Mouse (Mus musculus): ENCODE data around the gene Cdkl1. TPM values are rescaled to one million over a fixed set of nuclear protein-coding genes. Genes with fewer than 3 reads are reported as not detected.
A peak's percentile ranks its signal among the peaks of the same experiment; 100 is the strongest.

Gene Cdkl1
- total and polyA plus RNA-seq, 3 experiments = not detected

- H3K27me3 ChIP-seq (ENCODE audit: insufficient read depth, low read length) = peaks cover 2% of the 10 kb centered on the region; the same call in 1 of the 2 replicates
- TF ChIP-seq TAL1 (conservative IDR thresholded peaks at IDR 0.05; ENCODE audit: low read depth, low read length) (peak; percentile 75), POLR2AphosphoS5 (IDR thresholded peaks at IDR 0.05; ENCODE audit: insufficient replicate concordance, low read depth, low read length) (no peak), CTCF (IDR thresholded peaks at IDR 0.05; ENCODE audit: low read depth, low read length) (peak; percentile 46)
- DNase-seq (ENCODE audit: low spot score) = peak; percentile 91
- H3K9me3 ChIP-seq (replicated peaks) = no peaks in the 10 kb centered on the region
- peak; percentile 90 for ATAC-seq (ENCODE audit: extremely low read depth, insufficient number of reproducible peaks, low FRiP score, poor library complexity, severe bottlenecking)
- no peaks in the 10 kb centered on the region for H3K36me3 ChIP-seq (replicated peaks)
- peaks cover 46% of the 10 kb centered on the region for H3K4me1 ChIP-seq (ENCODE audit: insufficient read depth, low read depth, low read length)
- peak overlapping the region; percentile 64; the same call in 1 of the 2 replicates for H3K4me3 ChIP-seq (ENCODE audit: low read depth, low read length)
Measured at GRCm38 (mm10) chr12:69757418-69758141, 33.5 kb downstream of the Cdkl1 start.

DNA sequence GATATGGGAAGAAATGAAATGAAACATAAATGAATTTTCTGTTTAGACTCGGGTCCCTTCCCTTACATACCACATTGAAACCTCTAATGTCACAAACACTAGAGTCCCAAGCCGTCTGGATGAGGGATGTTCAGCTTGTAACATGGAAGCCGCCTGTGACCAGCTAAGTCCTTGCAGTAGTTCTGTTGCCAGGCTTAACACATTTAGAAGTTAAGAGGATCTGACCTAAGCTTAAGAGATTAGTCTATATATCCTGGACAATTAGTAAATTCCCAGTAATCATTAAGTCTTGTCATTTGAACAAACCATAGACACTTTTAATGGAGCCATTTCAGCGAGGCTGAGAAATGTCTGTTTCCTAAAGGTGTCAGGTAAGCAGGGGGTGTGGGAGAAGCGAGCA lies 35.1 kb downstream of the Cdkl1 start:
- Histone ChIP-seq H3K27me3 (ENCODE audit: insufficient read depth, low read length) (peaks cover 2% of the 10 kb centered on the region; the same call in 1 of the 2 replicates), H3K4me1 (ENCODE audit: insufficient read depth, low read depth, low read length) (peaks cover 43% of the 10 kb centered on the region), H3K4me3 (ENCODE audit: low read depth, low read length) (no peak overlapping the region), H3K36me3 (replicated peaks) (no peaks in the 10 kb centered on the region), H3K9me3 (replicated peaks) (no peaks in the 10 kb centered on the region)
- DNase-seq (ENCODE audit: low spot score) (no peak), ATAC-seq (ENCODE audit: extremely low read depth, insufficient number of reproducible peaks, low FRiP score, poor library complexity, severe bottlenecking) (no peak)
- TF ChIP-seq GATA2 (IDR thresholded peaks at IDR 0.05; ENCODE audit: borderline replicate concordance, low read depth, low read length) (no peak), POLR2AphosphoS5 (IDR thresholded peaks at IDR 0.05; ENCODE audit: insufficient replicate concordance, low read depth, low read length) (no peak), GATA1 (IDR thresholded peaks at IDR 0.05; ENCODE audit: borderline replicate concordance, low read length) (no peak), TAL1 (conservative IDR thresholded peaks at IDR 0.05; ENCODE audit: low read depth, low read length) (no peak), CTCF (IDR thresholded peaks at IDR 0.05; ENCODE audit: low read depth, low read length) (no peak)

- Histone ChIP-seq H3K4me3 (ENCODE audit: low read depth, low read length) (no peak overlapping the region), H3K27me3 (ENCODE audit: insufficient read depth, low read length) (peaks cover 2% of the 10 kb centered on the region; the same call in 1 of the 2 replicates), H3K9me3 (replicated peaks) (no peaks in the 10 kb centered on the region), H3K36me3 (replicated peaks) (no peaks in the 10 kb centered on the region), H3K4me1 (ENCODE audit: insufficient read depth, low read depth, low read length) (peaks cover 28% of the 10 kb centered on the region)
- DNase-seq (ENCODE audit: low spot score) (no peak), ATAC-seq (ENCODE audit: extremely low read depth, insufficient number of reproducible peaks, low FRiP score, poor library complexity, severe bottlenecking) (no peak)
- TF ChIP-seq CTCF (IDR thresholded peaks at IDR 0.05; ENCODE audit: low read depth, low read length) (no peak), GATA1 (IDR thresholded peaks at IDR 0.05; ENCODE audit: borderline replicate concordance, low read length) (no peak), POLR2AphosphoS5 (IDR thresholded peaks at IDR 0.05; ENCODE audit: insufficient replicate concordance, low read depth, low read length) (no peak), GATA2 (IDR thresholded peaks at IDR 0.05; ENCODE audit: borderline replicate concordance, low read depth, low read length) (no peak), TAL1 (conservative IDR thresholded peaks at IDR 0.05; ENCODE audit: low read depth, low read length) (no peak)
Measured at GRCm38 (mm10) chr12:69753936-69754335, 37.1 kb downstream of the Cdkl1 start.

GRCm38 (mm10) chr12:69751864-69752341 lies 39.2 kb downstream of the Cdkl1 start:
- Histone ChIP-seq H3K9me3 (replicated peaks) (no peaks in the 10 kb centered on the region), H3K27me3 (ENCODE audit: insufficient read depth, low read length) (peaks cover 2% of the 10 kb centered on the region; the same call in 1 of the 2 replicates), H3K4me3 (ENCODE audit: low read depth, low read length) (no peak overlapping the region), H3K4me1 (ENCODE audit: insufficient read depth, low read depth, low read length) (peaks cover 8% of the 10 kb centered on the region; the same call in 1 of the 2 replicates), H3K36me3 (replicated peaks) (no peaks in the 10 kb centered on the region)
- no peak for DNase-seq (ENCODE audit: low spot score)
- ATAC-seq (ENCODE audit: extremely low read depth, insufficient number of reproducible peaks, low FRiP score, poor library complexity, severe bottlenecking) = no peak
- no peak for TF ChIP-seq GATA1 (IDR thresholded peaks at IDR 0.05; ENCODE audit: borderline replicate concordance, low read length)
- TF ChIP-seq GATA2 (IDR thresholded peaks at IDR 0.05; ENCODE audit: borderline replicate concordance, low read depth, low read length) = no peak
- no peak for TF ChIP-seq POLR2AphosphoS5 (IDR thresholded peaks at IDR 0.05; ENCODE audit: insufficient replicate concordance, low read depth, low read length)
- TF ChIP-seq TAL1 (conservative IDR thresholded peaks at IDR 0.05; ENCODE audit: low read depth, low read length) = no peak
- no peak for TF ChIP-seq CTCF (IDR thresholded peaks at IDR 0.05; ENCODE audit: low read depth, low read length)

- TF ChIP-seq GATA1 (IDR thresholded peaks at IDR 0.05; ENCODE audit: borderline replicate concordance, low read length) (no peak), GATA2 (IDR thresholded peaks at IDR 0.05; ENCODE audit: borderline replicate concordance, low read depth, low read length) (no peak), TAL1 (conservative IDR thresholded peaks at IDR 0.05; ENCODE audit: low read depth, low read length) (no peak), CTCF (IDR thresholded peaks at IDR 0.05; ENCODE audit: low read depth, low read length) (no peak), POLR2AphosphoS5 (IDR thresholded peaks at IDR 0.05; ENCODE audit: insufficient replicate concordance, low read depth, low read length) (no peak)
- Histone ChIP-seq H3K4me1 (ENCODE audit: insufficient read depth, low read depth, low read length) (no peaks in the 10 kb centered on the region; the same call in 1 of the 2 replicates), H3K27me3 (ENCODE audit: insufficient read depth, low read length) (no peaks in the 10 kb centered on the region), H3K4me3 (ENCODE audit: low read depth, low read length) (no peak overlapping the region), H3K9me3 (replicated peaks) (no peaks in the 10 kb centered on the region), H3K36me3 (replicated peaks) (peaks cover 29% of the 10 kb centered on the region)
- no peak for DNase-seq (ENCODE audit: low spot score)
- no peak for ATAC-seq (ENCODE audit: extremely low read depth, insufficient number of reproducible peaks, low FRiP score, poor library complexity, severe bottlenecking)
Measured at GRCm38 (mm10) chr12:69744138-69744537, 46.9 kb downstream of the Cdkl1 start.

GRCm38 (mm10) chr12:69741965-69742364 lies 49.1 kb downstream of the Cdkl1 start:
- Histone ChIP-seq H3K9me3 (replicated peaks) (no peaks in the 10 kb centered on the region), H3K4me3 (ENCODE audit: low read depth, low read length) (no peak overlapping the region), H3K4me1 (ENCODE audit: insufficient read depth, low read depth, low read length) (no peaks in the 10 kb centered on the region; the same call in 1 of the 2 replicates), H3K27me3 (ENCODE audit: insufficient read depth, low read length) (no peaks in the 10 kb centered on the region), H3K36me3 (replicated peaks) (peaks cover 29% of the 10 kb centered on the region)
- ATAC-seq (ENCODE audit: extremely low read depth, insufficient number of reproducible peaks, low FRiP score, poor library complexity, severe bottlenecking) (no peak), DNase-seq (ENCODE audit: low spot score) (no peak)
- TF ChIP-seq TAL1 (conservative IDR thresholded peaks at IDR 0.05; ENCODE audit: low read depth, low read length) (no peak), POLR2AphosphoS5 (IDR thresholded peaks at IDR 0.05; ENCODE audit: insufficient replicate concordance, low read depth, low read length) (no peak), GATA2 (IDR thresholded peaks at IDR 0.05; ENCODE audit: borderline replicate concordance, low read depth, low read length) (no peak), CTCF (IDR thresholded peaks at IDR 0.05; ENCODE audit: low read depth, low read length) (no peak), GATA1 (IDR thresholded peaks at IDR 0.05; ENCODE audit: borderline replicate concordance, low read length) (no peak)
